Mouse (Mus musculus): ENCODE measurements around the gene Adgrf5. TPM values are rescaled to one million over a fixed set of nuclear protein-coding genes. Genes with fewer than 3 reads are reported as not detected.

Adgrf5 gene
- polyA plus RNA-seq, 1 experiment = 51.4 TPM

DNA sequence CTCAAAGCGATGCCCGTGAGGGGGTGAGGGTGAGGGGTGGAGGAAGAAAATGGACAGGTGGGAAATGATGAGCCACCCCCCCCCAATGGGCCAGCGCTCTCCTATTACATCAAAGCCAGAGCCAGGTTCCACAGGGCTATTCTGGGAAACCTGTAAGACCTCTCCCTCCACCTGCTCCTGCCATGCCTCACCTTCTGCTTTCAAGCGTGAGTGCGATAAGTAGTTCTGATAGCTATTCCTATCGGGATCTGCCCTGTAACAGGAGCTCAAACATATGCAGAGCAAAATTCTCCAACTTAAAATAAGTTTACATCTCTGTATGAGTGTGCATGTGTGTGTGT is 144.3 kb downstream of the Adgrf5 start:
- H3K27ac ChIP-seq (replicated peaks; ENCODE audit: low read depth, low read length) = no peak overlapping the region
- H3K4me3 ChIP-seq (ENCODE audit: insufficient read depth, low read depth, low read length) = no peak overlapping the region
- H3K4me1 ChIP-seq (ENCODE audit: control insufficient read depth, insufficient read depth, insufficient read length, low read length) = no peaks in the 10 kb centered on the region

Other genes starting within 250 kb of the Adgrf5 start
- gene Adgrf1, start 90.1 kb upstream of the Adgrf5 start, polyA plus RNA-seq (2012; ENCODE audit: insufficient read depth, insufficient read length, missing spikeins) = not detected in 2 replicates
- gene Mep1a, start 142.4 kb downstream of the Adgrf5 start, polyA plus RNA-seq (2012; ENCODE audit: insufficient read depth, insufficient read length, missing spikeins) = not detected in 2 replicates
- not detected in 2 replicates for gene Ankrd66, start 183.2 kb downstream of the Adgrf5 start, polyA plus RNA-seq (2012; ENCODE audit: insufficient read depth, insufficient read length, missing spikeins)
- gene Pla2g7, start 207.6 kb downstream of the Adgrf5 start, polyA plus RNA-seq (2012; ENCODE audit: insufficient read depth, insufficient read length, missing spikeins) = 81.7 and 96.8 TPM in 2 replicates